Mouse (Mus musculus) thymus, adult 2 months (tissue): ENCODE data around the gene Dag1.

Source experiments
- CTCF ChIP-seq: fragments of 200-500 bp; IDR thresholded peaks from 2 replicates; pipeline ENCODE4 v1.5.1; 2012; ENCODE audit warnings: mild to moderate bottlenecking, control low read depth, low read length, moderate library complexity, borderline replicate concordance; ENCODE audit not compliant: control insufficient read depth, poor library complexity, insufficient read depth; ENCODE audit errors: extremely low read depth
- POLR2A ChIP-seq: fragments of 200-500 bp; IDR thresholded peaks from 2 replicates; pipeline ENCODE4 v1.6.1; 2012; ENCODE audit warnings: mild to moderate bottlenecking, low read length, control low read depth, moderate library complexity; ENCODE audit not compliant: control insufficient read depth, poor library complexity, insufficient read depth; ENCODE audit errors: extremely low read depth

- TF ChIP-seq CTCF (no peak), POLR2A (no peak)
Observed at GRCm38 (mm10) chr9:108308141-108308540, 44.4 kb upstream of the Dag1 start.
